ENCODE assay signal across 8 mouse cellular contexts in genomic region chr3:102194291-102195051, GRCm38 (mm10). TPM values are rescaled to one million over a fixed set of nuclear protein-coding genes. Genes with fewer than 3 reads are reported as not detected.
A peak's percentile ranks its signal among the peaks of the same experiment; 100 is the strongest.
DNase-seq lines count a peak whose midpoint lies in the region; ATAC-seq and TF ChIP-seq lines count a peak whose summit lies in the region.
"Had no signal": no experiment of that assay in that cellular context is flagged by ENCODE, and none has a peak within 500 bp of the region (broad histone marks: within the 10 kb centered on the region; RNA-seq: fewer than 3 reads in every experiment).

No protein-coding gene starts in this region.

- H3K9me3 ChIP-seq in E14TG2a.4 (ENCODE audit: low read length): peaks cover 56% of the 10 kb centered on the region
- H3K9me3 ChIP-seq in ES-Bruce4 (replicated peaks; ENCODE audit: control insufficient read depth, insufficient read depth, low read length, poor library complexity, severe bottlenecking): peaks cover 15% of the 10 kb centered on the region
- no peaks in the 10 kb centered on the region for H3K9me3 ChIP-seq in heart, embryonic 14.5 days (ENCODE audit: control insufficient read depth, low read length)

- TF ChIP-seq EP300 in ES-Bruce4 (IDR thresholded peaks at IDR 0.05; ENCODE audit: insufficient read depth, low read depth, low read length): 0 out of 2 replicates have a peak, but pooled peaks have one; percentile 47

- no peak for DNase-seq in left cerebral cortex, adult 9 months (ENCODE audit: low spot score in 2 of 2)
- DNase-seq in frontal cortex, postnatal 36 days (ENCODE audit: low spot score in 2 of 2): no peak

- H3K4me3 ChIP-seq in E14TG2a.4 (replicated peaks; ENCODE audit: low read length): 0 out of 2 replicates have a peak overlapping the region, but pooled peaks have one; percentile 10
- peak overlapping the region; percentile 8 for H3K4me3 ChIP-seq in ES-Bruce4 (ENCODE audit: low read depth, low read length)
- no peak overlapping the region for H3K4me3 ChIP-seq in heart, embryonic 14.5 days (ENCODE audit: control insufficient read depth in 1 of 2, insufficient read depth in 1 of 2, low read depth in 1 of 2, low read length in 2 of 2)

- peak overlapping the region; percentile 74 for H3K27ac ChIP-seq in ES-Bruce4 (ENCODE audit: insufficient read depth, low read length)
- H3K27ac ChIP-seq in heart, embryonic 14.5 days (replicated peaks in 1 of 2; ENCODE audit: control insufficient read depth in 1 of 2, insufficient read depth in 1 of 2, low read depth in 2 of 2, low read length in 2 of 2): peak overlapping the region; percentile 68 to 76
- H3K27ac ChIP-seq: macrophage had no signal

- H3K27me3 ChIP-seq in E14TG2a.4 (ENCODE audit: insufficient read depth, low read length) (no peaks in the 10 kb centered on the region), ES-Bruce4 (ENCODE audit: control insufficient read depth, insufficient read depth, low read length, poor library complexity, severe bottlenecking) (no peaks in the 10 kb centered on the region)
- H3K27me3 ChIP-seq in heart, embryonic 14.5 days (ENCODE audit: control insufficient read depth, insufficient read depth, low read length): no peaks in the 10 kb centered on the region

- peak overlapping the region; percentile 17 for H3K9ac ChIP-seq in ES-Bruce4 (ENCODE audit: low read depth, poor library complexity, severe bottlenecking)
- H3K9ac ChIP-seq in heart, embryonic 14.5 days (ENCODE audit: low read length): peak overlapping the region; percentile 49

- H3K36me3 ChIP-seq in E14TG2a.4 (ENCODE audit: insufficient read depth, low read length) (peaks cover 55% of the 10 kb centered on the region), ES-Bruce4 (ENCODE audit: control insufficient read depth, insufficient read depth, low read length, poor library complexity, severe bottlenecking) (peaks cover 10% of the 10 kb centered on the region)
- H3K36me3 ChIP-seq in heart, embryonic 14.5 days (ENCODE audit: control insufficient read depth, insufficient read depth, low read length): peaks cover 14% of the 10 kb centered on the region

- no peak for TF ChIP-seq POLR2A in ES-Bruce4 (IDR thresholded peaks at IDR 0.05; ENCODE audit: insufficient read depth, low read length)

- H3K4me1 ChIP-seq in E14TG2a.4 (replicated peaks; ENCODE audit: low read depth, low read length): peaks cover 84% of the 10 kb centered on the region
- H3K4me1 ChIP-seq in ES-Bruce4 (ENCODE audit: control insufficient read depth, insufficient read depth, low read length): no peaks in the 10 kb centered on the region
- peaks cover 56 to 84% of the 10 kb centered on the region in 2 experiments for H3K4me1 ChIP-seq in heart, embryonic 14.5 days (ENCODE audit: control insufficient read depth in 2 of 2, insufficient read depth in 2 of 2, low read length in 2 of 2)

- H3K4me2 ChIP-seq in heart, embryonic 14.5 days (ENCODE audit: low read length): peak overlapping the region; percentile 54

- WGBS in heart, embryonic 14.5 days: 27% methylated on average over 11 of the region's 11 CpGs

- TF ChIP-seq CTCF in E14TG2a.4 (conservative IDR thresholded peaks at IDR 0.05; ENCODE audit: low read length): no peak
- TF ChIP-seq CTCF in ES-Bruce4 (IDR thresholded peaks at IDR 0.05; ENCODE audit: low read depth, low read length): no peak

- no peak for ATAC-seq in heart, embryonic 14.5 days (ENCODE audit: insufficient number of reproducible peaks, insufficient read depth, low FRiP score, low read depth)
- 0 out of 2 replicates have a peak, but pooled peaks have one; percentile 19 for ATAC-seq in megakaryocyte-erythroid progenitor cell, adult 5-6 weeks (replicated peaks; ENCODE audit: low FRiP score, low TSS enrichment, poor library complexity, severe bottlenecking)
- ATAC-seq in cerebellum, adult (ENCODE audit: insufficient number of reproducible peaks, low FRiP score, low TSS enrichment): no peak

RNA-seq across cellular contexts. Expression of gene Vangl1, which starts 10.0 kb away (rescaled TPM):
- 69.9 and 85.8 TPM in 2 replicates for polyA plus RNA-seq in ES-Bruce4 (2011; ENCODE audit: insufficient read depth, insufficient read length, low read depth, missing spikeins)
- polyA plus RNA-seq in heart, embryonic 14.5 days (2014; fragmentation: Nextera tagmentation; extraction: Ambion mirVana): 26.7 and 27.0 TPM in 2 replicates
- 3.3 and 3.4 TPM in 2 replicates for total RNA-seq in megakaryocyte-erythroid progenitor cell, adult 5-6 weeks (2014; fragmentation: Nextera tagmentation)
- 1.5 and 6.1 TPM in 2 replicates for total RNA-seq in megakaryocyte-erythroid progenitor cell, adult 5-6 weeks (2017)

Comparison
In these comparisons a context has a peak if more than half of its experiments do, and no peak if none do; other contexts are left out.
1. H3K4me3 ChIP-seq: peak in E14TG2a.4 (single experiment) and ES-Bruce4 (single experiment); none in heart, embryonic 14.5 days (0 of 2).